In genomic region chr6:30876661-30877060, GRCm38 (mm10) we compare ENCODE assay signal across 20 mouse cellular contexts. TPM values are rescaled to one million over a fixed set of nuclear protein-coding genes. Genes with fewer than 3 reads are reported as not detected.
DNase-seq lines count a peak whose midpoint lies in the region; ATAC-seq and TF ChIP-seq lines count a peak whose summit lies in the region.
"Had no signal": no experiment of that assay in that cellular context is flagged by ENCODE, and none has a peak within 500 bp of the region (broad histone marks: within the 10 kb centered on the region; RNA-seq: fewer than 3 reads in every experiment).

No protein-coding gene starts in this region.

- no peaks in the 10 kb centered on the region for H3K9me3 ChIP-seq in embryonic facial prominence, embryonic 14.5 days (ENCODE audit: control insufficient read depth, low read length)
- H3K9me3 ChIP-seq in embryonic facial prominence, embryonic 10.5 days = peaks cover 2% of the 10 kb centered on the region; the same call in 1 of the 2 replicates
- H3K9me3 ChIP-seq: forebrain, embryonic 13.5 days; heart, embryonic 15.5 days had no signal

- H3K27me3 ChIP-seq in embryonic facial prominence, embryonic 14.5 days (replicated peaks; ENCODE audit: control insufficient read depth, insufficient read depth, low read length) = no peaks in the 10 kb centered on the region
- no peaks in the 10 kb centered on the region for H3K27me3 ChIP-seq in embryonic facial prominence, embryonic 10.5 days (replicated peaks; ENCODE audit: low read depth, poor library complexity, severe bottlenecking)
- H3K27me3 ChIP-seq: forebrain, embryonic 13.5 days; heart, embryonic 15.5 days; hindbrain, embryonic 13.5 days had no signal

- H3K4me3 ChIP-seq in embryonic facial prominence, embryonic 14.5 days (ENCODE audit: low read depth, low read length) = no peak overlapping the region
- no peak overlapping the region for H3K4me3 ChIP-seq in embryonic facial prominence, embryonic 10.5 days
- H3K4me3 ChIP-seq in embryonic fibroblast, embryonic 13.5 days (ENCODE audit: insufficient read depth, low read length) = no peak overlapping the region
- H3K4me3 ChIP-seq: forebrain, embryonic 13.5 days; heart, adult 2 months; heart, embryonic 15.5 days; hindbrain, embryonic 13.5 days had no signal

- peak; percentile 41 for DNase-seq in embryonic facial prominence, embryonic 14.5 days (ENCODE audit: low spot score)
- DNase-seq in embryonic facial prominence, embryonic 10.5 days (ENCODE audit: low spot score) = no peak
- peak; percentile 25 for DNase-seq in testis, postnatal 14 days (ENCODE audit: low spot score)
- no peak for DNase-seq in testis, postnatal 10 days (ENCODE audit: low spot score)
- DNase-seq in retina, embryonic 14.5 days (ENCODE audit: low spot score) = no peak
- no peak for DNase-seq in thymus, postnatal 4 days
- DNase-seq: adrenal gland, postnatal 14 days; cerebellum, adult 11-12 months; cerebellum, adult 9-11 months; forebrain, postnatal 0 days; gastrocnemius, postnatal 14 days; heart, adult 2 months; heart, postnatal 14 days had no signal

- no peak overlapping the region for H3K4me2 ChIP-seq in embryonic facial prominence, embryonic 14.5 days (ENCODE audit: low read depth, low read length)
- H3K4me2 ChIP-seq: forebrain, embryonic 13.5 days; heart, embryonic 11.5 days; heart, embryonic 15.5 days; hindbrain, embryonic 13.5 days had no signal

- no peaks in the 10 kb centered on the region for H3K4me1 ChIP-seq in embryonic facial prominence, embryonic 14.5 days (ENCODE audit: control insufficient read depth, insufficient read depth, low read length)
- no peaks in the 10 kb centered on the region for H3K4me1 ChIP-seq in embryonic facial prominence, embryonic 10.5 days
- no peaks in the 10 kb centered on the region for H3K4me1 ChIP-seq in embryonic fibroblast, embryonic 13.5 days (ENCODE audit: control insufficient read depth, insufficient read depth, low read length)
- H3K4me1 ChIP-seq: forebrain, embryonic 13.5 days; heart, embryonic 15.5 days; hindbrain, embryonic 13.5 days had no signal

- peaks cover 26% of the 10 kb centered on the region for H3K36me3 ChIP-seq in embryonic facial prominence, embryonic 14.5 days (ENCODE audit: control insufficient read depth, insufficient read depth, low read length)
- H3K36me3 ChIP-seq in embryonic facial prominence, embryonic 10.5 days (replicated peaks) = peaks cover 73% of the 10 kb centered on the region

- no peak for TF ChIP-seq POLR2A in embryonic fibroblast, embryonic 13.5 days (IDR thresholded peaks at IDR 0.05; ENCODE audit: low read depth, low read length)

- H3K27ac ChIP-seq in embryonic facial prominence, embryonic 14.5 days (replicated peaks; ENCODE audit: low read depth, low read length) = no peak overlapping the region
- no peak overlapping the region for H3K27ac ChIP-seq in embryonic facial prominence, embryonic 10.5 days (replicated peaks)
- peak overlapping the region; percentile 65; the same call in 1 of the 2 replicates for H3K27ac ChIP-seq in embryonic fibroblast, embryonic 13.5 days (ENCODE audit: insufficient read depth, low read length)
- H3K27ac ChIP-seq: forebrain, embryonic 13.5 days; heart, adult 2 months; heart, embryonic 15.5 days; hindbrain, embryonic 13.5 days; hindbrain, postnatal 0 days had no signal

- H3K9ac ChIP-seq in embryonic facial prominence, embryonic 14.5 days (ENCODE audit: low read depth, low read length) = no peak overlapping the region
- H3K9ac ChIP-seq: forebrain, embryonic 13.5 days; forebrain, postnatal 0 days; heart, embryonic 15.5 days; hindbrain, embryonic 13.5 days had no signal

- ATAC-seq in embryonic facial prominence, embryonic 14.5 days (ENCODE audit: low read depth) = no peak
- ATAC-seq: forebrain, embryonic 13.5 days; forebrain, postnatal 0 days; hindbrain, postnatal 0 days had no signal

- TF ChIP-seq CTCF in embryonic fibroblast, embryonic 13.5 days (IDR thresholded peaks at IDR 0.05; ENCODE audit: borderline replicate concordance, insufficient read depth, low read length) = no peak

RNA-seq across cellular contexts. Expression of gene Copg2, which starts 19.9 kb away (rescaled TPM):
- polyA plus RNA-seq in embryonic facial prominence, embryonic 14.5 days (2014; fragmentation: Nextera tagmentation; extraction: Ambion mirVana) = 29.0 and 31.3 TPM in 2 replicates
- 28.9 and 31.5 TPM in 2 replicates for polyA plus RNA-seq in embryonic facial prominence, embryonic 10.5 days (2016; fragmentation: Nextera tagmentation; extraction: Ambion mirVana)
- 43.8 and 44.1 TPM in 2 replicates for polyA plus RNA-seq in embryonic fibroblast, embryonic 13.5 days (2011; ENCODE audit: insufficient read length, low read depth, missing spikeins)

RNA-seq across cellular contexts. Expression of gene Tsga13, which starts 38.7 kb away (rescaled TPM):
- 0.29 and 0.30 TPM in 2 replicates for polyA plus RNA-seq in embryonic facial prominence, embryonic 14.5 days (2014; fragmentation: Nextera tagmentation; extraction: Ambion mirVana)
- polyA plus RNA-seq in embryonic facial prominence, embryonic 10.5 days (2016; fragmentation: Nextera tagmentation; extraction: Ambion mirVana) = not detected in 2 replicates
- not detected in 2 replicates for polyA plus RNA-seq in embryonic fibroblast, embryonic 13.5 days (2011; ENCODE audit: insufficient read length, low read depth, missing spikeins)
- polyA plus RNA-seq: embryonic facial prominence, embryonic 11.5 days; heart, adult 2 months had no signal

Comparison
In these comparisons a context has a peak if more than half of its experiments do, and no peak if none do; other contexts are left out.
1. DNase-seq: peak in embryonic facial prominence, embryonic 14.5 days (single experiment) and testis, postnatal 14 days (single experiment); none in embryonic facial prominence, embryonic 10.5 days (single experiment), testis, postnatal 10 days (single experiment), retina, embryonic 14.5 days (single experiment) and thymus, postnatal 4 days (single experiment).